Mouse (Mus musculus): ENCODE data around the gene Wars.

DNA sequence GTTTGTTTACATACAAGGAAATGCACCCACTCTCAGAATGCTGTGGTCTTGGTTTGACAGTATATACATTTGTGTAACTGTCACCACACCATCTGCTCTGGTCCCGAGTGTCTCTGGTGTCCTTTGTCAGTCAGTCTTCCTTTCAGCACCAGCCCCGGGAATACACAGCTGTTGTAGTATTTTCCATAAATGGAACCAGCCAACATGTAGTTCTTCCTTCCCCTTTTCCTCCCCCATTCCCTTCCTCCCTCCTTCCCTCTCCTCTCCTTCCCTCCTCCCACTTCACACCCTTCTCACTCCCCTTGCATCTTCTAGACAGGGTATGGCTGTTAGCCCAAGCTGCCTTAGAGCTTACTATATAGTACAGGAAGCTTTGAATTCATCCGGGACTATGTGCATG is 35.5 kb upstream of the Wars start:
- TF ChIP-seq CTCF (IDR thresholded peaks at IDR 0.05; ENCODE audit: low read depth, low read length) (no peak), POLR2A (IDR thresholded peaks at IDR 0.05; ENCODE audit: extremely low read depth, insufficient read depth, low read length) (no peak)
